Mouse (Mus musculus) common myeloid progenitor, adult 5-6 weeks (primary cell): Measurements from ENCODE around the gene Des. TPM values are rescaled to one million over a fixed set of nuclear protein-coding genes. Genes with fewer than 3 reads are reported as not detected.
A peak's percentile ranks its signal among the peaks of the same experiment; 100 is the strongest.

Experiments
- ATAC-seq: replicated peaks from 2 replicates; pipeline ENCODE4 v1.8.0; 2016; ENCODE audit warnings: low read depth, mild to moderate bottlenecking, moderate TSS enrichment, inconsistent platforms; ENCODE audit not compliant: poor library complexity, severe bottlenecking
- total RNA-seq: library from RNA; stranded (forward); fragments of 200-1000, 187-1606 nt; gene quantifications from 2 replicates; pipeline ENCODE4 v1.2.3, GENCODE M21; 2017

Gene Des
- total RNA-seq, 1 experiment from 2014 or later, result not detected

- no peak for ATAC-seq
Observed at GRCm38 (mm10) chr1:75345036-75345935, 14.8 kb upstream of the Des start.

GRCm38 (mm10) chr1:75347279-75347678, 12.8 kb upstream of the Des start:
- no peak for ATAC-seq

GRCm38 (mm10) chr1:75349275-75349674, 10.9 kb upstream of the Des start:
- ATAC-seq, result no peak

- no peak for ATAC-seq
Observed at GRCm38 (mm10) chr1:75357261-75357660, 2.9 kb upstream of the Des start.

- no peak for ATAC-seq
Observed at GRCm38 (mm10) chr1:75358009-75358408, 2.1 kb upstream of the Des start.

- ATAC-seq, result no peak
Observed at GRCm38 (mm10) chr1:75359346-75359745, 783 bp upstream of the Des start.

GRCm38 (mm10) chr1:75361123-75361522, 994 bp downstream of the Des start:
- ATAC-seq, result no peak

- ATAC-seq, result peak; percentile 55
Observed at GRCm38 (mm10) chr1:75361750-75362149, 1.6 kb downstream of the Des start.

GRCm38 (mm10) chr1:75363868-75364267, 3.7 kb downstream of the Des start:
- ATAC-seq, result no peak

- no peak for ATAC-seq
Observed at GRCm38 (mm10) chr1:75365510-75366137, 5.5 kb downstream of the Des start.

GRCm38 (mm10) chr1:75369360-75369983, 9.3 kb downstream of the Des start:
- ATAC-seq, result no peak

GRCm38 (mm10) chr1:75369984-75370660, 10.0 kb downstream of the Des start:
- no peak for ATAC-seq

- peak; percentile 63; the same call in 1 of the 2 replicates for ATAC-seq
Observed at GRCm38 (mm10) chr1:75371317-75372095, 11.4 kb downstream of the Des start.

- ATAC-seq, result no peak
Observed at GRCm38 (mm10) chr1:75372450-75372849, 12.3 kb downstream of the Des start.

GRCm38 (mm10) chr1:75373276-75373675, 13.1 kb downstream of the Des start:
- no peak for ATAC-seq

GRCm38 (mm10) chr1:75374950-75375936, 15.1 kb downstream of the Des start, which contains the start of gene Speg:
Speg (plus strand) TSS chr1:75375297.
- no peak for ATAC-seq

GRCm38 (mm10) chr1:75379196-75379595, 19.1 kb downstream of the Des start:
- ATAC-seq, result no peak

- ATAC-seq, result no peak
Observed at GRCm38 (mm10) chr1:75379931-75380330, 19.8 kb downstream of the Des start.
